Mouse (Mus musculus) forebrain, embryonic 13.5 days (tissue): ENCODE results near the gene Vhl. TPM values are rescaled to one million over a fixed set of nuclear protein-coding genes. Genes with fewer than 3 reads are reported as not detected.
A peak's percentile ranks its signal among the peaks of the same experiment; 100 is the strongest.
"Not testable (repeated sequence)": the region's sequence is repeated elsewhere in the genome, so short reads cannot be mapped to it uniquely, and the experiment has no call there.

Experiments used
- ATAC-seq: fragments of 200-750 bp; cut with Nextera tagmentation; 2 replicates; pipeline ENCODE4 v1.8.0; 2017
- H3K27ac ChIP-seq: fragments of 300-500 bp; sonication (generic); 2 replicates; pipeline ENCODE4 v1.5.1; 2015; ENCODE audit warnings: inconsistent platforms, mild to moderate bottlenecking, moderate library complexity
- H3K27me3 ChIP-seq: fragments of 300-500 bp; sonication (generic); 2 replicates; pipeline ENCODE4 v1.6.1; 2015; ENCODE audit warnings: mild to moderate bottlenecking, inconsistent platforms
- H3K36me3 ChIP-seq: fragments of 300-500 bp; sonication (generic); 2 replicates; pipeline ENCODE4 v1.6.1; 2015; ENCODE audit warnings: mild to moderate bottlenecking, inconsistent platforms; ENCODE audit not compliant: poor library complexity, severe bottlenecking
- H3K4me1 ChIP-seq: fragments of 300-500 bp; sonication (generic); 2 replicates; pipeline ENCODE4 v1.6.1; 2015; ENCODE audit warnings: inconsistent platforms
- H3K4me2 ChIP-seq: fragments of 300-500 bp; sonication (generic); 2 replicates; pipeline ENCODE4 v1.6.1; 2015; ENCODE audit warnings: inconsistent platforms, mild to moderate bottlenecking, moderate library complexity
- H3K4me3 ChIP-seq: fragments of 300-500 bp; sonication (generic); 2 replicates; pipeline ENCODE4 v1.5.1; 2015; ENCODE audit warnings: mild to moderate bottlenecking, inconsistent platforms
- H3K9ac ChIP-seq: fragments of 300-500 bp; sonication (generic); 2 replicates; pipeline ENCODE4 v1.6.1; 2015; ENCODE audit warnings: mild to moderate bottlenecking, inconsistent platforms
- H3K9me3 ChIP-seq: fragments of 300-500 bp; sonication (generic); replicated peaks from 2 replicates; pipeline ENCODE4 v1.6.1; 2016; ENCODE audit warnings: inconsistent platforms
- WGBS: fragments of 180-500 bp; shearing (Covaris S2); methylation state at CpG from one replicate; pipeline ENCODE4 v1.1.7; 2015; 5-methylcytosine and 5-hydroxymethylcytosine counted together
- polyA plus RNA-seq: library from polyadenylated mRNA; unstranded; fragments of >200 nt; fragmentation: Nextera tagmentation; extraction: Ambion mirVana; gene quantifications from 2 replicates; pipeline ENCODE4 v1.2.1, GENCODE M21; 2015

Vhl gene
- polyA plus RNA-seq, 1 experiment from 2014 or later: 57.3 TPM

DNA sequence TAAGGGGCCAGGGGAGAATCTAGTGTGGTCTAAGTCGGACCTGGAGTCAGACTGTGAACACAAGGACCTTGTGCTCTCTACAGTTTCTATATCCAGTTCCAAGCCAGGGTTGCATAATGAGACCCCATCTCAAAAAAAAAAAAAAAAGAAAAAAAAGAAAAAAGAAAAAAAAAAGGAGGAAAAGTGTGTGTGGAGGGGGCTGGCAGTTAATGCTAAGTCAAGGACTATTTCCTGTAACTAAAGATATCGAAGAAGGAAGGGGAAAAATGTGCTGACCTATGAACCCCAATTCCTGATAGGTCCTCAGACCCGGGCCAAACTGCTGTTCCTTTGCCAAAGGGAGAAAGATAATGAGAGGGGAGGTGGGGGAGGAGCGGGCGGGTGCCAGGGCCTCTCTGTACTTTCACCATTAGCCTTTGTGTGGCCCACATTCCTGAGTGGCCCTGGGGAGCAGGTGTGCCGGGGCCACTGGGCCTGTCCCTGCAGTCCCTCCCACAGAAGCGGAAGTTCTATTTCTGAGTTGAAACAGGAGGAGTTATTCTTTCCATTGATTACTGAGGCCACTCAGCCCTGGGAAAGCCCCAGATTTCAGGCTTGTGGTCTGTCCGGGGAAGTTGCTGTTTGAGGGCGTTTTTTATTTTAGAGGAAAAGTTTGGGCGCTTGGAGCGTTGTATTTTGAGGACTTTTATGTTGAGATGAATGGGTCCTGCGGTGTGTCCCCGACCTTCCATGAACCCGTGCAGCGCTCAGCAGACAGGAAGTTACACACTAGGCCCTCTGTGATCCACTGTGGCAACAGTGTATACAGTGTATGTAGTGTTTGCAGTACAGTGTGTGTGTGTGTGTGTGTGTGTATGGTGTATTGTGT is 44.8 kb downstream of the Vhl start:
- H3K36me3 ChIP-seq: no peaks in the 10 kb centered on the region
- 0 out of 2 replicates have a peak overlapping the region, but pooled peaks have one; percentile 18 for H3K9ac ChIP-seq
- no peaks in the 10 kb centered on the region for H3K9me3 ChIP-seq
- H3K27ac ChIP-seq: no peak overlapping the region
- WGBS: 35% methylated on average over 15 of the region's 15 CpGs
- peaks cover 5% of the 10 kb centered on the region for H3K4me1 ChIP-seq
- H3K4me2 ChIP-seq: no peak overlapping the region
- no peaks in the 10 kb centered on the region for H3K27me3 ChIP-seq
- no peak overlapping the region for H3K4me3 ChIP-seq
- ATAC-seq: no peak

DNA sequence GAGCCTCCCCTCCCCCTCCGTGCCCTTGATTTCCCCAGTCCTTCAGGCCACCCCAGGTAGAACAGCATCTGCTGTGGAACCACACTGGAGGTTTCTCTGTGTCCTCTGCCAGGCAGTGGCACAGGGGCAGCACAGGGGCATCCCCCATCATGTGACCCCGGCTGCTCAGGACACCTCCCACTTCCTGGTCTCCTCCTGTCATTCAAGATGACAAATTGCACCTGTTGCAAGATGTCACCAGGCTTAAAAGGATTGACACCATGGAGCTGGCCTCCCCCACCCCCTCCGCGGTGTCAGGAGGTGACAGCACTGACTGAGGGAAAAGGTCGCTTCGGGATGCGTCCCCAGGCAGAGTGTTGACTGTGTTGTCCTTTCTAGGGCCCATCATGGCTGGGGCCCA is 46.1 kb downstream of the Vhl start:
- WGBS: 79% methylated on average over 7 of the region's 7 CpGs
- no peak for ATAC-seq
- no peak overlapping the region for H3K4me3 ChIP-seq
- H3K27ac ChIP-seq: no peak overlapping the region
- H3K9me3 ChIP-seq: no peaks in the 10 kb centered on the region
- H3K4me1 ChIP-seq: peaks cover 5% of the 10 kb centered on the region
- H3K9ac ChIP-seq: no peak overlapping the region
- H3K27me3 ChIP-seq: no peaks in the 10 kb centered on the region
- H3K4me2 ChIP-seq: no peak overlapping the region
- H3K36me3 ChIP-seq: no peaks in the 10 kb centered on the region

- not testable (repeated sequence) for H3K27me3 ChIP-seq, ATAC-seq, H3K27ac ChIP-seq, H3K4me1 ChIP-seq, H3K4me2 ChIP-seq, H3K9me3 ChIP-seq, H3K36me3 ChIP-seq, H3K9ac ChIP-seq, H3K4me3 ChIP-seq
- 83% methylated on average over 1 of the region's 1 CpGs for WGBS
These were observed 48.3 kb downstream of the Vhl start for GRCm38 (mm10) chr6:113672029-113672428.

GRCm38 (mm10) chr6:113672989-113673388 is 49.2 kb downstream of the Vhl start:
- Histone ChIP-seq H3K9ac (no peak overlapping the region), H3K4me2 (no peak overlapping the region), H3K4me1 (peaks cover 5% of the 10 kb centered on the region), H3K9me3 (no peaks in the 10 kb centered on the region), H3K4me3 (no peak overlapping the region), H3K27me3 (no peaks in the 10 kb centered on the region), H3K36me3 (no peaks in the 10 kb centered on the region), H3K27ac (no peak overlapping the region)
- no peak for ATAC-seq
- WGBS: 80% methylated on average over 6 of the region's 6 CpGs

DNA sequence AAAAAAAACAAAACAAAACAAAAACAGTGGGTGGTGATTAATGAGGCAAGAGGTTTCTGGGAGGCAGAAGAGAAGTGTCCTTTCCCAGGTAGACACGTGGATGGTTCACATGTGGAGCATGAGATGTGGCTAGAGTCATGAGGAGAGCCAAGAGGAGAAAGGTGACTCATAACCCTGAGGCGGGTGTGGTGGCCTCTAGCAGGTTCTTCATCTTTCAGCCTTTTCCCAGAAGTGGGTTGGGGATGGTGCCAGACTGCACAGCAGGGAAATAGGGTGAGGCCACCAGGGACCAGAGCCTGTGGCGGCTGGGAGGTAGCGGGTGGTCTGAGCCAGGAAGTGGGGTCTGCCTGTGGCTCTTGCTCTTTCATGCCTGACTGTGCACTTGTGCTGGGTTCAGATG is 51.5 kb downstream of the Vhl start:
- 79% methylated on average over 4 of the region's 4 CpGs for WGBS
- Histone ChIP-seq H3K36me3 (no peaks in the 10 kb centered on the region), H3K9ac (no peak overlapping the region), H3K9me3 (no peaks in the 10 kb centered on the region), H3K27me3 (no peaks in the 10 kb centered on the region), H3K4me2 (no peak overlapping the region), H3K27ac (no peak overlapping the region), H3K4me3 (no peak overlapping the region), H3K4me1 (no peaks in the 10 kb centered on the region)
- no peak for ATAC-seq

DNA sequence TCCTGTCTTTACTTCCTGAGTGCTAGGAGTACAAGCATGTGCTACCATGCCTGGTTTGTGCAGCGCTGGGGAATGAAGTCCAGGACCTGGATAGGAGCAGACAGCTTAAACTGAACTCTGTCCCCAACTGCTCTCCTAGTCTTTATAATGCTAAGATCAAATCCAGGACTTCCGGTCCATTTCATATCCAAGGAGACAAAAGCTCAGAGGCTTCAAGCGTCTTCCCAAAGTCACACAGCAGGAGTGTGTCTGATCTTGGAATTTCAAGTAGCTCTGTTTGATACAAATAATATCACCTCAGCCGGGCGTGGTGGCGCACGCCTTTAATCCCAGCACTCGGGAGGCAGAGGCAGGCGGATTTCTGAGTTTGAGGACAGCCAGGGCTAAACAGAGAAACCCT is 52.2 kb downstream of the Vhl start:
- no peak for ATAC-seq
- Histone ChIP-seq H3K9me3 (no peaks in the 10 kb centered on the region), H3K9ac (no peak overlapping the region), H3K27me3 (no peaks in the 10 kb centered on the region), H3K36me3 (no peaks in the 10 kb centered on the region), H3K27ac (no peak overlapping the region), H3K4me2 (no peak overlapping the region), H3K4me3 (no peak overlapping the region), H3K4me1 (no peaks in the 10 kb centered on the region)
- WGBS: 89% methylated on average over 9 of the region's 9 CpGs

DNA sequence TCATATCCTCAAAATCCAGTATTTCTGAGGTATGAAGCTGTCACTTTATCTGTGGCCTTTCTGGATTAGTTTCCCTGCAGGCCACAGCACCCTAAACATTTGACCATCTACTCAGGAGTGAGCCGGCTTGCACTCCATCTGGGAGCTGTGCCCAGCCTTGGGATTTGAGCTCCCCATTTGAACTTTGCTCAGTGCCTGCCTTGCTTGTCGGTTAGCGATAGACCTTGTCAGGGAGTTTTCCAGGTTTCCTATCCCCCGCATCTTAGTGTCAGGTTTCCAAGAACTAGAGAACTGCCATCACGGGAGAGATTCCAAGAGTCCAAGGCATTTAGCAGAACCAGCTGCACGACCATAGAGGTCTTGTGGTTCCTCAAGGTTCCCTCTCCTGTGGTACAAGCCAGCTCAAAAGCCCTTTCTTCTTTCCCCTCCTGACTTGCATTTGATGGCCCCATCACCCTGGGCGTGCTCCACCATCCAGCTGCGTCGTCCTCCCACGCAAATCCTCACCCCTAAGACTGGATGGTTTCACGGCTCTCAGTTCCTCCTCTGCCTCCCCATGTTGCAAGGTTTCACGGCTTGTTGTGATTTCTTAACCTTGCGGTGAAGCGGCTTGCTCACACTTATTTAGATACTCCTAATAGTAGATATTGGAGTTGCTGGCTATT is 53.4 kb downstream of the Vhl start:
- no peaks in the 10 kb centered on the region for H3K9me3 ChIP-seq
- 80% methylated on average over 14 of the region's 14 CpGs for WGBS
- no peaks in the 10 kb centered on the region for H3K27me3 ChIP-seq
- no peak for ATAC-seq
- no peaks in the 10 kb centered on the region for H3K4me1 ChIP-seq
- H3K4me2 ChIP-seq: no peak overlapping the region
- no peaks in the 10 kb centered on the region for H3K36me3 ChIP-seq
- H3K4me3 ChIP-seq: no peak overlapping the region
- no peak overlapping the region for H3K9ac ChIP-seq
- H3K27ac ChIP-seq: no peak overlapping the region

- no peaks in the 10 kb centered on the region for H3K36me3 ChIP-seq
- no peaks in the 10 kb centered on the region for H3K9me3 ChIP-seq
- no peaks in the 10 kb centered on the region for H3K4me1 ChIP-seq
- no peak overlapping the region for H3K4me3 ChIP-seq
- H3K9ac ChIP-seq: no peak overlapping the region
- ATAC-seq: no peak
- no peak overlapping the region for H3K27ac ChIP-seq
- WGBS: 70% methylated on average over 14 of the region's 14 CpGs
- no peak overlapping the region for H3K4me2 ChIP-seq
- no peaks in the 10 kb centered on the region for H3K27me3 ChIP-seq
These were observed 54.7 kb downstream of the Vhl start for GRCm38 (mm10) chr6:113678246-113679012.

DNA sequence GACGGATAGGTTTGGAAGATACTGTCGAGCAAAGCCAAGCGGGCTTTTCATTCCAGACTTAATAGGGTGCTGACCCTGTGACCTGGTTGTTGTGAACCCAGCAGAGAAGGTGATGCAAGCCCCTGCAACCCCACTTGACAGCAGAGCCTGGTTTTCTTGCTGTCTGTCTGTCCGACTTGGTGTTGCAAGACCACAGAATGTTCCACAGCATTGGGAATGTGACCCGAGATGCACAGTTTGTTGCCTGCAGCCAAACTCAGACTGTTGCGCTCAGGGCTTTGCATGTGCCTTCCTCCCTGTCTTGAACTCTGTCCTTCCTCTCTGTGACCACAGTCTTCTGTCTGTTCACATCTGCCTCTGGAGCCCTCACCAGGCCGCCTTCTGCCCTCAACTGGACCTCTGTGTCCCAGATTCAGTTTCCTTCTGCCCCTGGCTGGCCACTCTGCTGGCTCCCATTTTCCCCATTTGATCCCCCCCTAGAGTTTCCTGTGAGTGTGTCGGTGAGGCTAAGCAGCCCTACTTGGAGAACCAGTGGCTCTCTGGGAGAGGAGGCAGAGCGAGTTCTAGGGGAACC is 56.3 kb downstream of the Vhl start:
- Histone ChIP-seq H3K27me3 (no peaks in the 10 kb centered on the region), H3K9ac (no peak overlapping the region), H3K27ac (no peak overlapping the region), H3K4me2 (no peak overlapping the region), H3K4me1 (no peaks in the 10 kb centered on the region), H3K4me3 (no peak overlapping the region), H3K9me3 (no peaks in the 10 kb centered on the region), H3K36me3 (no peaks in the 10 kb centered on the region)
- ATAC-seq: no peak
- WGBS: 87% methylated on average over 9 of the region's 9 CpGs

Other genes starting within 250 kb of the Vhl start
- gene Tada3, start 246.1 kb upstream of the Vhl start, polyA plus RNA-seq: 65.4 and 70.6 TPM in 2 replicates
- 368 and 377 TPM in 2 replicates for gene Arpc4, start 245.8 kb upstream of the Vhl start, polyA plus RNA-seq
- 6.7 and 7.6 TPM in 2 replicates for gene Ttll3, start 234.7 kb upstream of the Vhl start, polyA plus RNA-seq
- gene Rpusd3, start 204.6 kb upstream of the Vhl start, polyA plus RNA-seq: 20.8 and 24.4 TPM in 2 replicates
- not detected in 2 replicates for gene Cidec, start 188.2 kb upstream of the Vhl start, polyA plus RNA-seq
- gene Jagn1, start 181.4 kb upstream of the Vhl start, polyA plus RNA-seq: 86.0 and 92.1 TPM in 2 replicates
- gene Il17re, start 165.5 kb upstream of the Vhl start, polyA plus RNA-seq: 0.05 TPM in 1 of 2 replicates, not detected in the other
- 0.84 and 1.4 TPM in 2 replicates for gene Il17rc, start 152.5 kb upstream of the Vhl start, polyA plus RNA-seq
- gene Creld1, start 140.7 kb upstream of the Vhl start, polyA plus RNA-seq: 47.4 and 47.5 TPM in 2 replicates
- 2.8 and 3.1 TPM in 2 replicates for gene Prrt3, start 122.0 kb upstream of the Vhl start, polyA plus RNA-seq
- 84.7 and 87.8 TPM in 2 replicates for gene Emc3, start 92.3 kb upstream of the Vhl start, polyA plus RNA-seq
- 11.9 and 14.1 TPM in 2 replicates for gene Fancd2, start 92.3 kb upstream of the Vhl start, polyA plus RNA-seq
- gene Fancd2os, start 23.2 kb upstream of the Vhl start, polyA plus RNA-seq: 0.28 TPM in 1 of 2 replicates, not detected in the other
- gene Brk1, start 19.2 kb upstream of the Vhl start, polyA plus RNA-seq: 227 TPM in 2 replicates
- 0.77 and 0.96 TPM in 2 replicates for gene Irak2, start 14.5 kb downstream of the Vhl start, polyA plus RNA-seq
- gene Tatdn2, start 73.1 kb downstream of the Vhl start, polyA plus RNA-seq: 0.47 and 0.81 TPM in 2 replicates
- 0.42 and 1.0 TPM in 2 replicates for gene Ghrl, start 95.9 kb downstream of the Vhl start, polyA plus RNA-seq
- gene Sec13, start 116.8 kb downstream of the Vhl start, polyA plus RNA-seq: 256 and 269 TPM in 2 replicates